In genomic region chr17:31335344-31336080, GRCm38 (mm10) we compare ENCODE assay signal across 17 mouse cellular contexts. TPM values are rescaled to one million over a fixed set of nuclear protein-coding genes. Genes with fewer than 3 reads are reported as not detected.
DNase-seq lines count a peak whose midpoint lies in the region; ATAC-seq and TF ChIP-seq lines count a peak whose summit lies in the region.
"Had no signal": no experiment of that assay in that cellular context is flagged by ENCODE, and none has a peak within 500 bp of the region (broad histone marks: within the 10 kb centered on the region; RNA-seq: fewer than 3 reads in every experiment).

No protein-coding gene starts in this region.

- no peak overlapping the region for H3K4me3 ChIP-seq in lung, postnatal 0 days (ENCODE audit: low read depth, low read length)
- no peak overlapping the region for H3K4me3 ChIP-seq in kidney, embryonic 16.5 days (ENCODE audit: low read length)
- no peak overlapping the region for H3K4me3 ChIP-seq in stomach, postnatal 0 days (ENCODE audit: low read depth, low read length)
- H3K4me3 ChIP-seq: embryonic facial prominence, embryonic 12.5 days; heart, adult 2 months; hindbrain, embryonic 13.5 days; limb, embryonic 12.5 days; stomach, embryonic 15.5 days had no signal

- no peak overlapping the region for H3K4me2 ChIP-seq in lung, postnatal 0 days (replicated peaks; ENCODE audit: low read depth, low read length)
- H3K4me2 ChIP-seq in kidney, embryonic 16.5 days (replicated peaks; ENCODE audit: low read depth, low read length): peak overlapping the region; percentile 26; the same call in 1 of the 2 replicates
- no peak overlapping the region for H3K4me2 ChIP-seq in stomach, postnatal 0 days (replicated peaks; ENCODE audit: low read depth)
- H3K4me2 ChIP-seq: embryonic facial prominence, embryonic 12.5 days; hindbrain, embryonic 13.5 days; limb, embryonic 12.5 days; stomach, embryonic 15.5 days had no signal

- no peaks in the 10 kb centered on the region for H3K4me1 ChIP-seq in lung, postnatal 0 days (ENCODE audit: insufficient read depth, low read depth, low read length)
- peaks cover 11% of the 10 kb centered on the region for H3K4me1 ChIP-seq in kidney, embryonic 16.5 days (ENCODE audit: insufficient read depth, low read length)
- no peaks in the 10 kb centered on the region for H3K4me1 ChIP-seq in stomach, postnatal 0 days (replicated peaks; ENCODE audit: control insufficient read depth, insufficient read depth)
- H3K4me1 ChIP-seq: embryonic facial prominence, embryonic 12.5 days; hindbrain, embryonic 13.5 days; limb, embryonic 12.5 days; stomach, embryonic 15.5 days had no signal

- H3K36me3 ChIP-seq in lung, postnatal 0 days (ENCODE audit: insufficient read depth, low read length): peaks cover 3% of the 10 kb centered on the region; the same call in 1 of the 2 replicates
- H3K36me3 ChIP-seq in kidney, embryonic 16.5 days (ENCODE audit: insufficient read depth, low read length): no peaks in the 10 kb centered on the region
- H3K36me3 ChIP-seq in stomach, postnatal 0 days (ENCODE audit: control insufficient read depth, insufficient read depth, low read length): no peaks in the 10 kb centered on the region
- H3K36me3 ChIP-seq: embryonic facial prominence, embryonic 12.5 days; limb, embryonic 12.5 days; stomach, embryonic 15.5 days had no signal

- TF ChIP-seq EP300 in lung, postnatal 0 days (IDR thresholded peaks at IDR 0.05): no peak
- no peak for TF ChIP-seq EP300 in stomach, postnatal 0 days (optimal IDR thresholded peaks at IDR 0.05)

- no peaks in the 10 kb centered on the region for H3K9me3 ChIP-seq in lung, postnatal 0 days (ENCODE audit: low read length)
- no peaks in the 10 kb centered on the region for H3K9me3 ChIP-seq in kidney, embryonic 16.5 days (ENCODE audit: low read length)
- H3K9me3 ChIP-seq in stomach, postnatal 0 days (ENCODE audit: control insufficient read depth, low read length): no peaks in the 10 kb centered on the region
- H3K9me3 ChIP-seq: embryonic facial prominence, embryonic 12.5 days; hindbrain, embryonic 13.5 days; limb, embryonic 12.5 days; stomach, embryonic 15.5 days had no signal

- no peaks in the 10 kb centered on the region for H3K27me3 ChIP-seq in lung, postnatal 0 days (replicated peaks; ENCODE audit: insufficient read depth, low read length)
- H3K27me3 ChIP-seq in kidney, embryonic 16.5 days (ENCODE audit: insufficient read depth, low read length): no peaks in the 10 kb centered on the region
- H3K27me3 ChIP-seq in stomach, postnatal 0 days (ENCODE audit: control insufficient read depth, insufficient read depth, low read length): no peaks in the 10 kb centered on the region
- H3K27me3 ChIP-seq: embryonic facial prominence, embryonic 12.5 days; hindbrain, embryonic 13.5 days; limb, embryonic 12.5 days; stomach, embryonic 15.5 days had no signal

- no peak for DNase-seq in lung, postnatal 0 days (ENCODE audit: low spot score)
- DNase-seq in lung, postnatal 14 days: no peak
- peak; percentile 37 to 44 for DNase-seq in cerebellum, adult 18-20 months
- DNase-seq in stomach, postnatal 0 days (ENCODE audit: low spot score): peak; percentile 44
- no peak for DNase-seq in c-Kit-positive CD71-positive TER-119-positive erythroid progenitor cells, embryonic 14.5 days (ENCODE audit: low spot score)
- DNase-seq in ovary, postnatal 10 days (ENCODE audit: low spot score): no peak
- DNase-seq: adrenal gland, postnatal 25 days; gastrocnemius, postnatal 10 days; heart, adult 2 months; layer of hippocampus, postnatal 36 days had no signal

- ATAC-seq in lung, postnatal 0 days: 0 out of 2 replicates have a peak, but pooled peaks have one; percentile 12
- peak; percentile 84 for ATAC-seq in kidney, embryonic 16.5 days (ENCODE audit: low FRiP score, low TSS enrichment)
- peak; percentile 61 for ATAC-seq in stomach, postnatal 0 days (ENCODE audit: low FRiP score, low TSS enrichment)
- ATAC-seq: intestine, postnatal 0 days had no signal

- no peak overlapping the region for H3K9ac ChIP-seq in lung, postnatal 0 days (replicated peaks; ENCODE audit: low read depth)
- H3K9ac ChIP-seq in kidney, embryonic 16.5 days (replicated peaks; ENCODE audit: low read length): no peak overlapping the region
- no peak overlapping the region for H3K9ac ChIP-seq in stomach, postnatal 0 days (ENCODE audit: low read length)
- H3K9ac ChIP-seq: embryonic facial prominence, embryonic 12.5 days; hindbrain, embryonic 13.5 days; limb, embryonic 12.5 days; liver, embryonic 14.5 days; stomach, embryonic 15.5 days had no signal

- no peak for TF ChIP-seq CTCF in lung, postnatal 0 days (IDR thresholded peaks at IDR 0.05)
- no peak for TF ChIP-seq CTCF in stomach, postnatal 0 days (IDR thresholded peaks at IDR 0.05; ENCODE audit: low read depth)

- WGBS in lung, postnatal 0 days: 68% methylated on average over 22 of the region's 22 CpGs
- 57% methylated on average over 22 of the region's 22 CpGs for WGBS in kidney, embryonic 16.5 days
- 67% methylated on average over 22 of the region's 22 CpGs for WGBS in stomach, postnatal 0 days

- no peak overlapping the region for H3K27ac ChIP-seq in lung, postnatal 0 days (ENCODE audit: low read length)
- H3K27ac ChIP-seq in kidney, embryonic 16.5 days (ENCODE audit: low read length): peak overlapping the region; percentile 60
- H3K27ac ChIP-seq in stomach, postnatal 0 days (replicated peaks): no peak overlapping the region
- H3K27ac ChIP-seq: embryonic facial prominence, embryonic 12.5 days; heart, adult 2 months; hindbrain, embryonic 13.5 days; limb, embryonic 12.5 days; liver, embryonic 14.5 days; stomach, embryonic 15.5 days had no signal

RNA-seq across cellular contexts. Expression of gene Slc37a1, which starts 48.9 kb away (rescaled TPM):
- polyA plus RNA-seq in lung, postnatal 0 days (2015; fragmentation: Nextera tagmentation; extraction: Ambion mirVana): 25.2 and 33.9 TPM in 2 replicates
- polyA plus RNA-seq in kidney, embryonic 16.5 days (2015; fragmentation: Nextera tagmentation; extraction: Ambion mirVana): 2.8 and 3.0 TPM in 2 replicates
- 14.7 and 16.6 TPM in 2 replicates for polyA plus RNA-seq in stomach, postnatal 0 days (2015; fragmentation: Nextera tagmentation; extraction: Ambion mirVana)

RNA-seq across cellular contexts. Expression of gene Pde9a, which starts 50.5 kb away (rescaled TPM):
- 44.1 and 44.2 TPM in 2 replicates for polyA plus RNA-seq in lung, postnatal 0 days (2015; fragmentation: Nextera tagmentation; extraction: Ambion mirVana)
- polyA plus RNA-seq in kidney, embryonic 16.5 days (2015; fragmentation: Nextera tagmentation; extraction: Ambion mirVana): 34.9 and 36.5 TPM in 2 replicates
- polyA plus RNA-seq in stomach, postnatal 0 days (2015; fragmentation: Nextera tagmentation; extraction: Ambion mirVana): 11.6 and 12.1 TPM in 2 replicates

RNA-seq across cellular contexts. Expression of gene Rsph1, which starts 58.3 kb away (rescaled TPM):
- 21.4 and 25.2 TPM in 2 replicates for polyA plus RNA-seq in lung, postnatal 0 days (2015; fragmentation: Nextera tagmentation; extraction: Ambion mirVana)
- 2.0 and 2.3 TPM in 2 replicates for polyA plus RNA-seq in kidney, embryonic 16.5 days (2015; fragmentation: Nextera tagmentation; extraction: Ambion mirVana)
- polyA plus RNA-seq in stomach, postnatal 0 days (2015; fragmentation: Nextera tagmentation; extraction: Ambion mirVana): 0.87 and 0.99 TPM in 2 replicates

Comparison
In these comparisons a context has a peak if more than half of its experiments do, and no peak if none do; other contexts are left out.
1. ATAC-seq: peak in every context shown above with its lines; median percentile 84 in kidney, embryonic 16.5 days; 61 in stomach, postnatal 0 days; 12 in lung, postnatal 0 days.
2. DNase-seq: peak in cerebellum, adult 18-20 months (2 of 2) and stomach, postnatal 0 days (single experiment); none in lung, postnatal 0 days (single experiment), lung, postnatal 14 days (single experiment), c-Kit-positive CD71-positive TER-119-positive erythroid progenitor cells, embryonic 14.5 days (single experiment) and ovary, postnatal 10 days (single experiment).